Comparison of ENCODE assay signal across 9 mouse cellular contexts in the genomic region with DNA sequence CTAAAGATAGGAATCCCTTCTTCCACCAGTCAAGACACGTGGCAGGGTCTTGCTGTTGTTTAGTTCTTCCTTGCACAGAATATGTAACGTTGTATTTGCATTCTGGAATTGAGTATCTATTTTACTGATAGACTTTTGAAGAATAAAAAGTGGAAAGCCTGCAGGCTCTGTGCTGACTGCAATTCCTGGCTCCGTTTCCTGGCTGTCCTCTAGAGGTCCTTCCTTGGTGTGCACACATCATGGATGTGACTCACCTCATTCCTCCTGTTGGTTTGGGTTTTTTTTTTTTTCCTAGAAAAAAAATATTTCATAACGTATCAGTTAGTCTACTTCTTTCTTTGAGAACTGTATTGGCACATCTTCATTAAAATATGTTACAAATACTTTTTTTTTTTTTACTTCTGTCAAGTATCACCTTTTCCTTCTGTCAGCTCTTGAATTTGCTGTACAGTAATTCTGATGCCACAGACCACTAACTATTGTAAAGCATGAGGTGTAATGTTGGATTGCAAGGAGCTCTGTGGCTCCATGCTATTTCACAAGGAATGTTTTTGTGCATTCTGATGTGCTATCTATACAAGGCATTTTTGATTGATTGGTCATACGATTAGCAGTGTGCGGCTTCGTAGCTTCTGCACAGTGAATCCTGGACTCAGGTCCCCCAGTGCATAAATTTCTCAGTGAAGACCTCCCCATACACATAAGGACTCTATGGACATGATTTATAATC.
DNase-seq lines count a peak whose midpoint lies in the region; ATAC-seq and TF ChIP-seq lines count a peak whose summit lies in the region.
"Had no signal": no experiment of that assay in that cellular context is flagged by ENCODE, and none has a peak within 500 bp of the region (broad histone marks: within the 10 kb centered on the region; RNA-seq: fewer than 3 reads in every experiment).

No protein-coding gene starts in this region.

- no peak for TF ChIP-seq CTCF in hindbrain, postnatal 0 days (IDR thresholded peaks at IDR 0.05; ENCODE audit: low read depth)

- 87% methylated on average over 7 of the region's 7 CpGs for WGBS in midbrain, embryonic 14.5 days
- WGBS in hindbrain, postnatal 0 days = 78% methylated on average over 7 of the region's 7 CpGs

- H3K36me3 ChIP-seq in midbrain, embryonic 14.5 days (ENCODE audit: control insufficient read depth, insufficient read depth, low read length) = no peaks in the 10 kb centered on the region
- H3K36me3 ChIP-seq in hindbrain, postnatal 0 days (ENCODE audit: insufficient read depth, low read length) = no peaks in the 10 kb centered on the region
- H3K36me3 ChIP-seq: hindbrain, embryonic 15.5 days had no signal

- H3K27me3 ChIP-seq in midbrain, embryonic 14.5 days (ENCODE audit: control insufficient read depth, insufficient read depth, low read length) = no peaks in the 10 kb centered on the region
- no peaks in the 10 kb centered on the region for H3K27me3 ChIP-seq in hindbrain, postnatal 0 days (ENCODE audit: insufficient read depth, low read length)
- H3K27me3 ChIP-seq: hindbrain, embryonic 15.5 days had no signal

- H3K4me1 ChIP-seq in midbrain, embryonic 14.5 days (ENCODE audit: control insufficient read depth, insufficient read depth, low read length) = no peaks in the 10 kb centered on the region
- no peaks in the 10 kb centered on the region for H3K4me1 ChIP-seq in hindbrain, postnatal 0 days (ENCODE audit: insufficient read depth, low read length)
- H3K4me1 ChIP-seq: hindbrain, embryonic 15.5 days had no signal

- no peak overlapping the region for H3K27ac ChIP-seq in midbrain, embryonic 14.5 days (replicated peaks; ENCODE audit: low read depth, low read length)
- H3K27ac ChIP-seq in hindbrain, postnatal 0 days = no peak overlapping the region
- H3K27ac ChIP-seq: hindbrain, embryonic 15.5 days had no signal

- no peak overlapping the region for H3K4me2 ChIP-seq in midbrain, embryonic 14.5 days (ENCODE audit: low read length)
- no peak overlapping the region for H3K4me2 ChIP-seq in hindbrain, postnatal 0 days (ENCODE audit: low read depth, low read length)
- H3K4me2 ChIP-seq: hindbrain, embryonic 15.5 days had no signal

- H3K9me3 ChIP-seq in midbrain, embryonic 14.5 days (ENCODE audit: control insufficient read depth, low read length) = no peaks in the 10 kb centered on the region
- no peaks in the 10 kb centered on the region for H3K9me3 ChIP-seq in hindbrain, postnatal 0 days (ENCODE audit: low read length)
- H3K9me3 ChIP-seq: hindbrain, embryonic 15.5 days had no signal

- DNase-seq in kidney, postnatal 4 days = peak; percentile 10 to 23
- DNase-seq in kidney, postnatal 14 days = no peak
- DNase-seq in adrenal gland, adult 8-10 months = peak; percentile 23
- peak; percentile 32 for DNase-seq in fibroblast of lung, adult 2 months (ENCODE audit: low read depth)
- peak; percentile 36 to 76 for DNase-seq in left cerebral cortex, postnatal 25 days (ENCODE audit: low spot score in 2 of 2)
- DNase-seq in spleen, postnatal 36 days (ENCODE audit: low spot score in 2 of 2) = no peak
- no peak for DNase-seq in midbrain, embryonic 14.5 days
- DNase-seq in hindbrain, postnatal 0 days (ENCODE audit: low spot score) = no peak

- H3K4me3 ChIP-seq in midbrain, embryonic 14.5 days (replicated peaks; ENCODE audit: low read depth, low read length) = no peak overlapping the region
- H3K4me3 ChIP-seq in hindbrain, postnatal 0 days (ENCODE audit: low read length) = no peak overlapping the region
- H3K4me3 ChIP-seq: hindbrain, embryonic 15.5 days had no signal

- intact Hi-C loops in left cerebral cortex, postnatal 25 days (cut with DNase I) = no loop called here

- no peak overlapping the region for H3K9ac ChIP-seq in midbrain, embryonic 14.5 days (replicated peaks; ENCODE audit: low read length)
- no peak overlapping the region for H3K9ac ChIP-seq in hindbrain, postnatal 0 days (replicated peaks; ENCODE audit: low read length)
- H3K9ac ChIP-seq: hindbrain, embryonic 15.5 days had no signal

- no peak for ATAC-seq in midbrain, embryonic 14.5 days (ENCODE audit: low FRiP score, low TSS enrichment)
- ATAC-seq in hindbrain, postnatal 0 days = no peak

Comparison
In these comparisons a context has a peak if more than half of its experiments do, and no peak if none do; other contexts are left out.
1. DNase-seq: peak in kidney, postnatal 4 days (2 of 2), adrenal gland, adult 8-10 months (single experiment), fibroblast of lung, adult 2 months (single experiment) and left cerebral cortex, postnatal 25 days (2 of 2); none in kidney, postnatal 14 days (single experiment), spleen, postnatal 36 days (0 of 2), midbrain, embryonic 14.5 days (single experiment) and hindbrain, postnatal 0 days (single experiment).